ENCODE assay signal across 13 mouse cellular contexts in genomic region chr11:5782199-5782944, GRCm38 (mm10). TPM values are rescaled to one million over a fixed set of nuclear protein-coding genes. Genes with fewer than 3 reads are reported as not detected.
A peak's percentile ranks its signal among the peaks of the same experiment; 100 is the strongest.
DNase-seq lines count a peak whose midpoint lies in the region; ATAC-seq and TF ChIP-seq lines count a peak whose summit lies in the region.
"Had no signal": no experiment of that assay in that cellular context is flagged by ENCODE, and none has a peak within 500 bp of the region (broad histone marks: within the 10 kb centered on the region; RNA-seq: fewer than 3 reads in every experiment).

No protein-coding gene starts in this region.

- H3K27ac ChIP-seq in lung, postnatal 0 days (ENCODE audit: low read length), result no peak overlapping the region
- peak overlapping the region; percentile 70 for H3K27ac ChIP-seq in intestine, embryonic 15.5 days
- H3K27ac ChIP-seq in small intestine, adult 2 months (ENCODE audit: insufficient read depth, low read depth, low read length), result peak overlapping the region; percentile 83
- H3K27ac ChIP-seq: embryonic facial prominence, embryonic 13.5 days; limb, embryonic 12.5 days had no signal

- H3K9me3 ChIP-seq in lung, postnatal 0 days (ENCODE audit: low read length), result no peaks in the 10 kb centered on the region
- no peaks in the 10 kb centered on the region for H3K9me3 ChIP-seq in intestine, embryonic 15.5 days
- H3K9me3 ChIP-seq: embryonic facial prominence, embryonic 13.5 days; limb, embryonic 12.5 days had no signal

- no peak for ATAC-seq in CD4-positive, CD25-positive, alpha-beta regulatory T cell, adult 4 months
- no peak for ATAC-seq in lung, postnatal 0 days
- peak; percentile 94 for ATAC-seq in intestine, embryonic 15.5 days

- intact Hi-C loops in gastrocnemius, postnatal 36 days (cut with DNase I), result loop anchor here (5.0 kb wide), 1 partner anchor 75 kb away; no protein-coding TSS in a partner anchor

- no peaks in the 10 kb centered on the region for H3K36me3 ChIP-seq in lung, postnatal 0 days (ENCODE audit: insufficient read depth, low read length)
- no peaks in the 10 kb centered on the region for H3K36me3 ChIP-seq in intestine, embryonic 15.5 days
- H3K36me3 ChIP-seq in small intestine, adult 2 months (ENCODE audit: control insufficient read depth, insufficient read depth, low read length), result no peaks in the 10 kb centered on the region
- H3K36me3 ChIP-seq: embryonic facial prominence, embryonic 13.5 days had no signal

- H3K4me2 ChIP-seq in lung, postnatal 0 days (replicated peaks; ENCODE audit: low read depth, low read length), result no peak overlapping the region
- peak overlapping the region; percentile 0; the same call in 1 of the 2 replicates for H3K4me2 ChIP-seq in intestine, embryonic 15.5 days (replicated peaks)
- H3K4me2 ChIP-seq: embryonic facial prominence, embryonic 13.5 days; limb, embryonic 12.5 days had no signal

- no peak for TF ChIP-seq EP300 in lung, postnatal 0 days (IDR thresholded peaks at IDR 0.05)

- peaks cover 2% of the 10 kb centered on the region; the same call in 1 of the 2 replicates for H3K4me1 ChIP-seq in lung, postnatal 0 days (ENCODE audit: insufficient read depth, low read depth, low read length)
- H3K4me1 ChIP-seq in intestine, embryonic 15.5 days (replicated peaks), result 0 out of 2 replicates have a peak, but pooled peaks cover 2% of the 10 kb centered on the region
- peaks cover 15% of the 10 kb centered on the region for H3K4me1 ChIP-seq in small intestine, adult 2 months (ENCODE audit: control insufficient read depth, insufficient read depth, insufficient read length, low read length)

- no peaks in the 10 kb centered on the region for H3K27me3 ChIP-seq in lung, postnatal 0 days (replicated peaks; ENCODE audit: insufficient read depth, low read length)
- H3K27me3 ChIP-seq in intestine, embryonic 15.5 days (replicated peaks), result no peaks in the 10 kb centered on the region
- no peaks in the 10 kb centered on the region for H3K27me3 ChIP-seq in small intestine, adult 2 months (ENCODE audit: control insufficient read depth, insufficient read depth, low read length)
- H3K27me3 ChIP-seq: embryonic facial prominence, embryonic 13.5 days; limb, embryonic 12.5 days had no signal

- peak; percentile 35; the same call in 1 of the 2 replicates for TF ChIP-seq POLR2A in small intestine, adult 2 months (IDR thresholded peaks at IDR 0.05; ENCODE audit: low read depth, low read length)

- 56% methylated on average over 8 of the region's 8 CpGs for WGBS in lung, postnatal 0 days
- 54% methylated on average over 8 of the region's 8 CpGs for WGBS in intestine, embryonic 15.5 days
- 23% methylated on average over 8 of the region's 8 CpGs for WGBS in small intestine, adult 2 months

- DNase-seq in CD4-positive, CD25-positive, alpha-beta regulatory T cell, adult 2 months (ENCODE audit: low read depth, low spot score), result peak; percentile 28
- DNase-seq in lung, postnatal 0 days (ENCODE audit: low spot score), result peak; percentile 33
- DNase-seq in lung, postnatal 14 days, result no peak
- no peak for DNase-seq in gastrocnemius, postnatal 36 days
- DNase-seq in frontal cortex, postnatal 25 days (ENCODE audit: low spot score in 2 of 2), result no peak
- DNase-seq: adrenal gland, postnatal 36 days had no signal

- TF ChIP-seq CTCF in lung, postnatal 0 days (IDR thresholded peaks at IDR 0.05), result peak; percentile 59
- TF ChIP-seq CTCF in small intestine, adult 2 months (IDR thresholded peaks at IDR 0.05; ENCODE audit: extremely low read depth, insufficient read length, insufficient replicate concordance, low read depth, low read length), result peak; percentile 40; the same call in 1 of the 2 replicates

- no peak overlapping the region for H3K9ac ChIP-seq in lung, postnatal 0 days (replicated peaks; ENCODE audit: low read depth)
- H3K9ac ChIP-seq in intestine, embryonic 15.5 days, result no peak overlapping the region
- H3K9ac ChIP-seq: embryonic facial prominence, embryonic 13.5 days; limb, embryonic 12.5 days had no signal

- no peak overlapping the region for H3K4me3 ChIP-seq in lung, postnatal 0 days (ENCODE audit: low read depth, low read length)
- no peak overlapping the region for H3K4me3 ChIP-seq in intestine, embryonic 15.5 days (replicated peaks)
- peak overlapping the region; percentile 46 for H3K4me3 ChIP-seq in small intestine, adult 2 months (ENCODE audit: low read depth, low read length)
- H3K4me3 ChIP-seq: embryonic facial prominence, embryonic 13.5 days; limb, embryonic 12.5 days; myocyte had no signal

RNA-seq across cellular contexts. Expression of gene Dbnl, which starts 5.9 kb away (rescaled TPM):
- polyA plus RNA-seq in CD4-positive, CD25-positive, alpha-beta regulatory T cell, adult 4 months (2017; shearing (Covaris generic)), result 100 to 1,000 TPM; 121 to 155 TPM
- 98.0 and 99.7 TPM in 2 replicates for polyA plus RNA-seq in lung, postnatal 0 days (2015; fragmentation: Nextera tagmentation; extraction: Ambion mirVana)
- 127 and 130 TPM in 2 replicates for polyA plus RNA-seq in intestine, embryonic 15.5 days (2015; fragmentation: Nextera tagmentation; extraction: Ambion mirVana)
- 60.0 and 109 TPM in 2 replicates for polyA plus RNA-seq in small intestine, adult 2 months (2012; rRNA removed)
- total RNA-seq in gastrocnemius, postnatal 36 days (2021), result 10 to 100 TPM; 10.7 to 11.2 TPM

RNA-seq across cellular contexts. Expression of gene Urgcp, which starts 20.2 kb away (rescaled TPM):
- 1 to 10 TPM; 5.2 to 9.1 TPM for polyA plus RNA-seq in CD4-positive, CD25-positive, alpha-beta regulatory T cell, adult 4 months (2017; shearing (Covaris generic))
- 18.3 and 19.0 TPM in 2 replicates for polyA plus RNA-seq in lung, postnatal 0 days (2015; fragmentation: Nextera tagmentation; extraction: Ambion mirVana)
- polyA plus RNA-seq in intestine, embryonic 15.5 days (2015; fragmentation: Nextera tagmentation; extraction: Ambion mirVana), result 21.3 and 21.4 TPM in 2 replicates
- 18.6 and 45.5 TPM in 2 replicates for polyA plus RNA-seq in small intestine, adult 2 months (2012; rRNA removed)
- total RNA-seq in gastrocnemius, postnatal 36 days (2021), result 10 to 100 TPM; 39.1 to 40.1 TPM

RNA-seq across cellular contexts. Expression of gene Pgam2, which starts 21.2 kb away (rescaled TPM):
- polyA plus RNA-seq in CD4-positive, CD25-positive, alpha-beta regulatory T cell, adult 4 months (2017; shearing (Covaris generic)), result 1 to 10 TPM in 1 of 2 experiments, not detected in 1; 3.0 TPM
- polyA plus RNA-seq in lung, postnatal 0 days (2015; fragmentation: Nextera tagmentation; extraction: Ambion mirVana), result 28.8 and 29.8 TPM in 2 replicates
- 10.4 and 10.8 TPM in 2 replicates for polyA plus RNA-seq in intestine, embryonic 15.5 days (2015; fragmentation: Nextera tagmentation; extraction: Ambion mirVana)
- 0.35 TPM in 1 of 2 replicates, not detected in the other for polyA plus RNA-seq in small intestine, adult 2 months (2012; rRNA removed)
- total RNA-seq in gastrocnemius, postnatal 36 days (2021), result 1,000 to 10,000 TPM; 3,227 to 4,326 TPM
- total RNA-seq: adrenal gland, postnatal 36 days; hematopoietic stem cell, adult 5-6 weeks had no signal

RNA-seq across cellular contexts. Expression of gene Polm, which starts 55.4 kb away (rescaled TPM):
- polyA plus RNA-seq in CD4-positive, CD25-positive, alpha-beta regulatory T cell, adult 4 months (2017; shearing (Covaris generic)), result 10 to 100 TPM; 17.2 to 37.5 TPM
- 5.9 and 8.2 TPM in 2 replicates for polyA plus RNA-seq in lung, postnatal 0 days (2015; fragmentation: Nextera tagmentation; extraction: Ambion mirVana)
- polyA plus RNA-seq in intestine, embryonic 15.5 days (2015; fragmentation: Nextera tagmentation; extraction: Ambion mirVana), result 11.4 TPM in 2 replicates
- 23.2 and 37.7 TPM in 2 replicates for polyA plus RNA-seq in small intestine, adult 2 months (2012; rRNA removed)
- 1 to 10 TPM; 1.9 to 2.3 TPM for total RNA-seq in gastrocnemius, postnatal 36 days (2021)

Comparison
In these comparisons a context has a peak if more than half of its experiments do, and no peak if none do; other contexts are left out.
1. DNase-seq: peak in CD4-positive, CD25-positive, alpha-beta regulatory T cell, adult 2 months (single experiment) and lung, postnatal 0 days (single experiment); none in lung, postnatal 14 days (single experiment), gastrocnemius, postnatal 36 days (0 of 2) and frontal cortex, postnatal 25 days (0 of 2).